Mouse (Mus musculus): ENCODE measurements at regions not wholly inside any gene's neighbourhood (a gene's known extent, or its start where the extent isn't known, plus 50 kb on each side); places are given as distances from the start of the nearest gene placed in this dataset.

DNA sequence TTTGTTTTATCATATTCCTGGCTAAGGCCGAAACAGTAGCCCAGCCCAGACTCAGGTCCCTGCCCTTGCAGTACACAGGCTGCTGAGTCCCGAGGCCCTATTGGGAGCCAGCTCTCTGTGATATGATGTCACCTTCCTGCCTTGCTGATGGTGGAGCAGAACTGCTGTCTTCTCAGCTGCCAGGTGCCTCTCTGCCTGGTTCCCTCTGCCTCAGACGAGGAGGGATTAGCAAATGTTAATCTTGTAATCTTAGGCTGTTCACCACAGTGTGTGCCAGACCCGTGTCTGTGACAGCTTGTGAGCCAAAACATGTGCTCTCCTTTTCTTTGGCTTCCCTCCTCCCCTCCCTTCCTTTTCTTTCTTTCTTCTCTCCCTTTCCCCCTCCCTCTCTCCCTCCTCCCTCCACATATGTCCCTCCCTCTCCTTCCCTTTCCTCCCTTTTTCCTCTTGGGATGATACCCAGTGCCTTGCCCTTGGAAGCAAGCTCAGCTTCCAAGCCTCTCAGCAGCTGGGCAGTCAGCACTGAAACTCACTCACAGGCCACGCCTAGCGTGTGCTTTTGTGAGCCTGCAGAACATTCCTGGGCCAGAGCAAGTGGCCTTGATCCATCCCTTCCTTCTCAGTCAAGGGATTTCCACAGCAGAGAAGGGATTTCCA, 126.6 kb upstream of the Eef2kmt start:
- no peak for DNase-seq (ENCODE audit: low spot score in 2 of 2)

- no peak for DNase-seq (ENCODE audit: low spot score in 2 of 2)
Measured at GRCm38 (mm10) chr16:5380626-5381025, 124.8 kb upstream of the Eef2kmt start.

DNA sequence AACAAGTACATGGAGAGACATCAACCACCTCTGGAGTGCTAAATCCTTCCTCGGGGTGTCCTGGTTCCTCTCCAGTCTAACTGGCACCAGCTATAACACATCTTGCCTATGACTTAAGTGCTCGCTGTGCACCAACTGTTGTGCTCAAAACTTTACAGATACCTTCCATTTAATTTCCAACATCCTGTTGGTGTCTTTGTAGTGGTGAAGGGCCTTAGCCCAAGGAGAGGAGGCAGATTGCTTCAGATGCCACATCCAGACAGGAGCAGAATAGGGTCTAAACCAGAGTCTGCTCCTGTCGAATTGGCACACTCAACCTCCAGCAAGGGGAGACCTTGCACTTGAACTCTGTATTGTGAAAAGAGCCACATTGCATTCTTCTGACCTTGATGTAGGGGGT, 121.2 kb upstream of the Eef2kmt start:
- DNase-seq (ENCODE audit: low spot score in 2 of 2) = no peak

GRCm38 (mm10) chr16:5374818-5375605, 119.2 kb upstream of the Eef2kmt start:
- DNase-seq (ENCODE audit: low spot score in 2 of 2) = no peak

- DNase-seq (ENCODE audit: low spot score in 2 of 2) = no peak
Measured at GRCm38 (mm10) chr16:5371175-5371893, 115.6 kb upstream of the Eef2kmt start.

DNA sequence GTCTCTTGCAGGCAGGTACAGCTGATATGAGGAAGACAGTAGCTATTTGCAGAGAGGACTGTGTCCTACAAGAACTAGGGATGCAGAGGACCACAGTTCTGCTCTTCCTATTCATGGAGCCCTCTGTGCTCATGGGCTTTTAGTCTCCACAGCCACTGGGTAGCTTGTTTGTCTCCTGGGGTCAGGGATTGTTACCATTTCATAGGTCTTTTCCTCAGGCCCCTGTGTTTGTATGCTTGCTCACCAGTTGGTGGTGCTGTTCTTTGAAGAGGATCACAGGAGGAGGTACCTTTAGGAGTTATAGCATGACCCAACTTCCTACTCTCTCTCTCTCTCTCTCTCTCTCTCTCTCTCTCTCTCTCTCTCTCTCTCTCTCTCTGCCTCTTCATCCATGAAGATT, 114.7 kb upstream of the Eef2kmt start:
- DNase-seq (ENCODE audit: low spot score in 2 of 2) = no peak

DNA sequence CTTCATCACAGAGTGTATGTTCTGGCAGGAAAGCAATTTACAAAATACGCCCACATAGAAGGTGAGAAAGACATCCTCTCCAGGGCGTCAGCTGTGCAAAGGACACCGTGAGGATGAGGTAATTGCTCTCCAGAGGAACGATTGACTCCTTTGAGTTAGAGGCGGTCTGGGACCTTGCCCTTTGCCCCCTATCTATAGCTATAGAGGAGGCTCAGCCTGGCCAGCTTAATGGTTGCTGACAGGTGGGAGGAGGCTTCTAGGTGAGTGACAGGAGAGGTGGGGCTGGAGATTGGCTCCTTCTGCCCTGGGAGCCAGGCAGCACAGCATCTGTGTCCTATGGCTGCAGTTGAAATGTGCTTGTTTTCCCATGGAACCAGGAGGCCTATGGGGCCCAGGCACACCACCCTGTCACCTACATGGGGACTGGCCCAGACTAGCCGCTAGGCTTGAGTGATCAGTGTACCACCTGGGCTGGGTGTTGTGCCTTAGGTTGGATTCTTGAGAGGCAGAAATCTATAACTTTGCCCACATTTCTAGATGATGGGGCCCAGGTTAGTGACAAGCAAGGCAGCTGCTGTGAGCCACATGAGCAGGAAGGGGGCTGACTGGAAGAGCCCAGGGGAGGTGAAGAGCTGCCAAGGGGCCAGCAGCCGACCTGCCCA, 113.2 kb upstream of the Eef2kmt start:
- DNase-seq (ENCODE audit: low spot score in 2 of 2) = no peak

DNA sequence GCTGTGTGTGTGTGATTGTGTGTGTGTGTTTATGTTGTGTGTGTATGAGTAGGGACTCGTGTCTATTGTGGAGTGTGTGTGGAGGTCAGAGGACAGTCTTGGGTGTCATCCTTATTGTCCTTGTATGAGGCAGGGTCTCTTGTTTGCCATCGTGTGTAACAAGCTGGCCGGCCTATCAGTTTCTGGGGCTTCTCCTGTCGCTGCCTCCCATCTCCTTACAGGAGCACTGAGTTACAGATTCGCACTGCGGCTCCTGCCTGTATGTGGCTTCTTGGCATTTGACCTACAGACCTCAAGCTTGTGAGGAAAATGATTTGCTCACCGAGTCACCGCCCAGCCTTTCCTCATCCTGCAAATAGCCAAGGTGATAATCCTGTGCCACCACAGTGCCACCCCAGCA, 112.6 kb upstream of the Eef2kmt start:
- no peak for DNase-seq (ENCODE audit: low spot score in 2 of 2)

DNA sequence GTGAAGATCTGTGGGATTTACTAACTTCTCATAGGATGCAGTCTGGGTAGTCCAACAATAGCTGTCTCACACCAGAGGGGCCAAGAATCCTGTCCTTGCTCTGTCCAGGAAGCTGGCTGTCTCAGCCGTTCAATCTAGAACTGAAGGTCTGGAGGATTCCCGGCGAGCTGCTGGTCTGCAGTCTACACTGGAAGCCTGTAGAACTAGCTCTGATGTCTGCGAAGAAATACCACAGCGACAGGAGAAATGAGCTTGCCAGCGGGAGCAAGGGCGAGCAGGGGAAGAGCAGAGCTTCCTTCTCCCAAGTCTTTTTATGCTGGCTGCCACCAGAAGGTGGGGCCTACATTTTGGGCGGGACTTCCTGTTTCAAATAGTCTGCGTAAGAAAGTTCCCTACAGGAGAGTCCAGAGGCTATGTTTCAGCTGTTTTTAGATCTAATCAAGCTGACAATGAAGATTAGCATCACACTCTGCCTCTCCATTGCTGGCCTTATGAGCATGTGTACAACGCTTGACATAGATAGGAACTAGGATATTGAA, 111.9 kb upstream of the Eef2kmt start:
- no peak for DNase-seq (ENCODE audit: low spot score in 2 of 2)

GRCm38 (mm10) chr16:5366021-5366420, 110.2 kb upstream of the Eef2kmt start:
- DNase-seq (ENCODE audit: low spot score in 2 of 2) = no peak

GRCm38 (mm10) chr16:5363007-5363570, 107.3 kb upstream of the Eef2kmt start:
- no peak for DNase-seq (ENCODE audit: low spot score in 2 of 2)

GRCm38 (mm10) chr16:5359193-5359592, 103.4 kb upstream of the Eef2kmt start:
- DNase-seq (ENCODE audit: low spot score in 2 of 2) = no peak

DNA sequence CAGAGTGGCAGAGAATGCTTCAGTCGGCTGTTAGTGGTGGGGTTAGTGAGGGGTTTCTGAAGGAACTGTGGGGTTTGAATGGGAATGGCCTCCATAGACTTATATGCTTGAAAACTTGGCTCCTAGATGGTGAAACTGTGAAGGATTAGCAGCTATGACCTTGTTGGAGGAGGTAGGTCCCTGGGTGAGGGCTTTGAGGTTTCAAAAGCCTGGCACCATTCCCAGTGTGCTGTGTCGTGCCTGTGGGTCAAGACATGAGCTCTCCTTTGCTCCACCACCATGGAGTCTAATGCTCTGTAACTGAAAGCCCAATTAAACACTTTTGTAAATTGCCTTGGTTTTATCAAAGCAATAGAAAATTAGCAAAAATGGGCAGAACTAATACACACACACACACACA, 98.1 kb upstream of the Eef2kmt start:
- no peak for DNase-seq (ENCODE audit: low spot score in 2 of 2)

DNA sequence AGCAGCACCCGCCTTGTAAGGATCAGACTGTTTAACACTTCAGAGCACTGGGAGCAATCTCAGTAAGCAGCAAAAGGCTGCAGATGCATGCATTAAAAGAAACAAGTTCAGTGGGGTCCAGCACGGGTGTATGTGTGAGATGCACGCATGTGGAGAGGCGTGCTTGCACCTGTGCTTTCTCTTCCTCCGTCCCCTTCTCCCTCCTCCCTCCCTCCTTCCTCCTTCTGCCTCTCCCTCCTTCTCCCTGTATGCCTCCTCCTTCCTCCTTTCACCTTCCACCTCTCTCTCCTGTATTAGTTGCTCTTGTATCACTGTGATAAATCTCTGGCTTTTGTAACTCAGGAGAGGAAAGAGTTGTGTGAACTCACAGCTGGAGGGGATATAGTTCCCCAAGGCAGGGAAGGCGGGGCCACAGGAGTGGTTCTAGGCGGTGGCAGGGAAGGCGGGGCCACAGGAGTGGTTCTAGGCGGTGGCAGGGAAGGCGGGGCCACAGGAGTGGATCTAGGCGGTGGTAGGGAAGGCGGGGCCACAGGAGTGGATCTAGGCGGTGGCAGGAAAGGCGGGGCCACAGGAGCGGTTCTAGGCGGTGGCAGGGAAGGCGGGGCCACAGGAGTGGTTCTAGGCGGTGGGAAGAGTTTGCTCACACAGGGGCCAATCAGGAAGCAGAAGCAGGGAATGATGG, 96.2 kb upstream of the Eef2kmt start:
- DNase-seq (ENCODE audit: low spot score in 2 of 2) = no peak

DNA sequence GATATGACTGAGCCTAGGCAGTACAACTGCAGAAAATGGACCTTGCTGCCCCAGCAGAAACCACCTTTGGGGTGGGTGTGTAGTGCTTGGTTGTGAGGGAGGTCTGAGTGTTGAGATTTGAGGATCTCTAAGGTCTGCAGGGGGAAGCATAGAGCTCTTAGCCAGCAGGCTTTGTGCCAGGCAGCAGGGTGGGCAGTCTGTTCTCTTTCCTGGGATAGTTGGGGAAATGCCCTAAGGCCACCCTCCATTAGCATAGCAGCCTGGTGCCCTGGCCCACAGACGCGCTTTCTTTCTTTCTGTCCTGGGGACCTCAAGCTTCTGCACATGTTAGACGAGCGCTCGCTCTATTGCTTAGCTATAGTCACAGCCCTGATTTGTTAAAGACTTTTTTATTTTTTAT, 91.4 kb upstream of the Eef2kmt start:
- no peak for DNase-seq (ENCODE audit: low spot score in 2 of 2)

- DNase-seq (ENCODE audit: low spot score in 2 of 2) = no peak
Measured at GRCm38 (mm10) chr16:5342326-5342725, 86.5 kb upstream of the Eef2kmt start.

DNA sequence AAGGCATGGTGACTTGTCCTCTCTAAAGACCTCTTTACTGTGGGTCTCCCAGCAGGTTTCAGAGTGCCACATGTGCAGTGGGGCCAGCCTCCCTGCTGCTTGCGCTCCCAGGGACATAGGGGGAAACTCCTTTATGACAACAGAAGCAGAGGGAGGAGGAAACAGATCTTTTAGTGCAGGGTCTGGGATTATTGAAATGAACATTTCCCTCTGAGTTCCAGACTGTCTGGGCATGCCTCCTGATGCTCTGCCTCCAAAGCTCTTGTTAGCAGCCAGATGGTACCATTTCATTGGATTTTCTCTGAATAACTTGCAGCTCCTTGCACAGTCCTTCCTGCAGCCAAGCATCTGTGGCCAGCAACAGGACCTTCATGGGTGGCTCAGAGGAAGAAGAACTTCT, 60.5 kb upstream of the Eef2kmt start:
- DNase-seq (ENCODE audit: low spot score in 2 of 2) = no peak

DNA sequence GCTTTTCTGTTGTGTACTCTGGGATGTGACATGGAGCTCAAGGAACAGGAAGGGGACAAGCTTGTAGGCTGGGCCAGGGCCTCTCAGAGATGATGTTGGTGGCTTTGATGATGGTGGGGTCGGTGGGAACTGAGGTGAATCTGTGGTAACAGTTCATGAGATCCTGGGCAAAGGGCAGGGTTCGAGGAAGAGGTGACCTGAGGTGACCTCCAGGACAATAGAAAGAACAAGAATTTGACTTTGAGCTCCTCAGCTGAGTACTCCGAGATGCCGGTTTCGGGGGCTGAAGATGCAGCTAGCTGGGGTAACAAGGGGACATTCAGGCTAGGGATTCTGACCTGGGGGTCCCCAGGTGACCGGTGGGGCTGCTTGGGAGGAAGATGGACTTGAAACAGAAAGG, 57.5 kb upstream of the Eef2kmt start:
- DNase-seq (ENCODE audit: low spot score in 2 of 2) = no peak

GRCm38 (mm10) chr16:5311456-5311855, 55.7 kb upstream of the Eef2kmt start:
- DNase-seq (ENCODE audit: low spot score in 2 of 2) = no peak

- no peak for DNase-seq (ENCODE audit: low spot score in 2 of 2)
Measured at GRCm38 (mm10) chr16:5310736-5311135, 55.0 kb upstream of the Eef2kmt start.

DNA sequence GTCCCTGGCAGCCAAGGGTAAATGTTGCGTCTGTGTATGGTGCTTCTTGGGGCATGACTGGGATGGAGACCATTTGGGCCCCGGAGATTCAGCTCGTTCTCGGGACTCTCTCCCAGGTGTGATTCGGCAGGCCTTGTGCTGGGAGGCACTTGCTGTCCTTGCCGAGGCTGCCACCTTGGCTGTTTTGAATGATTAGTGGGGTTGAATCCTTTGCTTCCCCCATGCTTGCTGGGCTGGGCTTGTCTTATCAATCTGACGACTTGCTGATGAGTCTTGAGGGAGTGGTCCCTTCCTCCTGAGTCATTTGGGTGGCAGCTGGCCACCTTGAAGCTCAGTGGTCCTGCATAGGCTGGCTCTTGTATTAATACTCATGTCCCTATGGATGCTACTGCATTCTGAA, 52.0 kb upstream of the Eef2kmt start:
- no peak for DNase-seq (ENCODE audit: low spot score in 2 of 2)

Data from frontal cortex, postnatal 10 days (tissue).